Mouse (Mus musculus): ENCODE data around the gene Vil1. TPM values are rescaled to one million over a fixed set of nuclear protein-coding genes. Genes with fewer than 3 reads are reported as not detected.

The Vil1 gene
- polyA plus RNA-seq, 1 experiment from 2014 or later = 11.5 TPM

DNA sequence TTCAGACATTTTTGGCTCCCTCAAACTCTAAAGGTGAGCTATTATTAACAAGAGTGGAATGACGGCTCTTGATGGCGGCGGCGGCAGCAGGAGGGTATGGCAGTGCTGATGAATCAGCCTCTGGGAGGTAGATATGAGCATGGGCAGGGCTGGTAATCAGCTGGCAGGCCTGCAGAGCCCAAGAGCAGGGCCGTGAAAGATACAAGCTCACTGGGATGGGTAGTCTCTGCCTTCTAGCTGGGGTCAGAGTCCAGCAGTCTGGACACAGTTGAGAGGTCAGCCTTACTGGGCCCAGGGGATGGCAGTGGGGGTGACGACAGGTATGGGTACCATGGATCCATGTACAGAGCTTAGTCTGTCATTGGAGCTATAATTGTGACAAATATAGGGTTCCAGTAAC is 24.0 kb downstream of the Vil1 start:
- 83% methylated on average over 6 of the region's 6 CpGs for WGBS

GRCm38 (mm10) chr1:74434596-74434995 is 25.4 kb downstream of the Vil1 start:
- Histone ChIP-seq H3K9ac (no peak overlapping the region), H3K4me2 (no peak overlapping the region), H3K36me3 (peaks cover 64% of the 10 kb centered on the region), H3K4me1 (peaks cover 5% of the 10 kb centered on the region; the same call in 1 of the 2 replicates), H3K27ac (no peak overlapping the region), H3K9me3 (replicated peaks) (no peaks in the 10 kb centered on the region), H3K27me3 (no peaks in the 10 kb centered on the region), H3K4me3 (replicated peaks) (no peak overlapping the region)
- ATAC-seq (replicated peaks; ENCODE audit: low FRiP score) = no peak
- 50% methylated on average over 5 of the region's 5 CpGs for WGBS

More for the DNA sequence above, 24.0 kb downstream of the Vil1 start:
- peaks cover 5% of the 10 kb centered on the region; the same call in 1 of the 2 replicates for H3K4me1 ChIP-seq
- H3K27ac ChIP-seq = no peak overlapping the region
- H3K4me2 ChIP-seq = no peak overlapping the region
- no peak for ATAC-seq (replicated peaks; ENCODE audit: low FRiP score)
- no peak overlapping the region for H3K4me3 ChIP-seq (replicated peaks)
- H3K9ac ChIP-seq = no peak overlapping the region
- no peaks in the 10 kb centered on the region for H3K27me3 ChIP-seq
- H3K9me3 ChIP-seq (replicated peaks) = no peaks in the 10 kb centered on the region
- peaks cover 50% of the 10 kb centered on the region for H3K36me3 ChIP-seq

DNA sequence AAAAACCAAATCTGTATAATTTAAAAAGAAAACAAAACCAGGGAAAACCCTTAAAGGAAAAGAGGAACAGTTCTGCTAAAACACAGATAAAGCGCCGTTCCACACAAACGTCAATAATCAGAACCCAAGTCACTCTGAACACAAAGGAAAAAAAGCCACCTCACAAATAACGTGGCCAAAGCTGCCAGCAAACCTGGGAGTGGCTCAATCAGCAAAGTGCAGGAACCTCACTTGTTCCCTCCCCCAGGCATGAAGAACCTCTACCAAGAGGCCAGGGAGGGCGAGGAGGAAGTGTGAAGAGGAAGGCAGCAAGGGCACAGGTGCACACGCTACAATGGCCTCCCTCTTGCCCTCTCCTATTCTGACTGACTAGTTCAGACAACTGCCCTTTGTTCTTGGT is 26.4 kb downstream of the Vil1 start:
- Histone ChIP-seq H3K4me3 (replicated peaks) (no peak overlapping the region), H3K9ac (no peak overlapping the region), H3K4me2 (no peak overlapping the region), H3K27ac (no peak overlapping the region), H3K27me3 (no peaks in the 10 kb centered on the region), H3K4me1 (peaks cover 5% of the 10 kb centered on the region; the same call in 1 of the 2 replicates), H3K36me3 (peaks cover 74% of the 10 kb centered on the region), H3K9me3 (replicated peaks) (no peaks in the 10 kb centered on the region)
- 84% methylated on average over 6 of the region's 6 CpGs for WGBS
- no peak for ATAC-seq (replicated peaks; ENCODE audit: low FRiP score)

- ATAC-seq (replicated peaks; ENCODE audit: low FRiP score) = no peak
- no peaks in the 10 kb centered on the region for H3K27me3 ChIP-seq
- 71% methylated on average over 8 of the region's 8 CpGs for WGBS
Measured at GRCm38 (mm10) chr1:74437702-74438427, 28.7 kb downstream of the Vil1 start.

DNA sequence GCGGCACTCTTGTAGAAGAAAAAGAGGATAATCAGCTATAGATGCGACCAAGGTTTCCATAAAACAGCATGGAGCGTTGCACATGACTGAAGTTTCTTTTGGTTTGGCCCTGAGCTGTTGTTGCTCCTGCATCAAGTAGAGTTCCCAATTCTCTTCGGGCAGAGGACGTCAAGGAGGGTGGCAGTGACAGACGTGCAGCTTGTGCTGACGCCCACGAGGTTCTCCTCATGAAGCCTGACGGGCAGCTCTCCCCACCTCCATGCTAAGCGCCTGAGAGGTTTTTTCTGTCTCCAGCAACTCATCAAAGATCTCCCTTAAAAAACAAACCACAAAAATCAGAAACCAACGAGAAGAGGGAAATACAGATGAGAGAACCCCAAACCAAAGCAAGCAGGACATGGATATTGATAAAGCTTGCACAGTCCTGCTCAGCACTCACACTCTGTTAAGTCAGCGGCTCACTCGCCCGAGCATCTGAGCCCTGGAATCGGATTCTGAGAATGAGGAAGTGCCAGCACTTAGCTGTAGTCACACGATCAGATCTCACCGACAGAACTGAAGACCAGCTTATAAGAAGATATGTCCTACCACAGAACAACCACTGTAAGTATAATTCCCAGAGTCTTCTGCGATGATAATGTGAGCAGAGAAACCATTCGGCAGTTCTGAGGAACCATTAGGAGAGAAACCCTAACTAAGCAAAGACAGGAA is 30.1 kb downstream of the Vil1 start:
- H3K36me3 ChIP-seq = peaks cover 91% of the 10 kb centered on the region
- H3K4me2 ChIP-seq = no peak overlapping the region
- no peak for ATAC-seq (replicated peaks; ENCODE audit: low FRiP score)
- 89% methylated on average over 19 of the region's 19 CpGs for WGBS
- H3K9me3 ChIP-seq (replicated peaks) = no peaks in the 10 kb centered on the region
- H3K27ac ChIP-seq = no peak overlapping the region
- H3K4me1 ChIP-seq = no peaks in the 10 kb centered on the region
- no peaks in the 10 kb centered on the region for H3K27me3 ChIP-seq
- no peak overlapping the region for H3K9ac ChIP-seq
- no peak overlapping the region for H3K4me3 ChIP-seq (replicated peaks)

More at GRCm38 (mm10) chr1:74437702-74438427, 28.7 kb downstream of the Vil1 start:
- Histone ChIP-seq H3K36me3 (peaks cover 92% of the 10 kb centered on the region), H3K4me2 (no peak overlapping the region), H3K4me3 (replicated peaks) (no peak overlapping the region), H3K4me1 (no peaks in the 10 kb centered on the region), H3K9ac (no peak overlapping the region), H3K9me3 (replicated peaks) (no peaks in the 10 kb centered on the region), H3K27ac (no peak overlapping the region)

DNA sequence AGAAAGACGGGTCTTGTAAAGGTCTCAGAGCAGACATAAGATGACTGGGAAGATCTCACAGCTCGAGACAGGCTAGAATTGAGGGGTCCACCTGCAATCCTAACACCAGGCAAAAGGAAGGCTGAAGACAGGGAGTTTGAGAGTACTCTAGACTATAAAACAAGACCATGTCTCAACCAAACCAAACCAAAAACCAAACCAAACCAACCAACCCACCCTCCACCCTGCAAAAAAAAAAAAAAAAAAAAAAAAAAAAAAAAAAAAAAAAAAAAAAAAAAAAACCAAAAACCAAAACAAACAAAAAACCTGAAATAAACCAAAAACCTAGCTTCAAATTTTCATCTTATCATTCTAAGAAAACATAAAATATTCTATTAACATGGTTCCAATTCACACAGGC is 35.4 kb downstream of the Vil1 start:
- no peak overlapping the region for H3K4me3 ChIP-seq (replicated peaks)
- H3K4me1 ChIP-seq = no peaks in the 10 kb centered on the region
- no peak for ATAC-seq (replicated peaks; ENCODE audit: low FRiP score)
- WGBS = 84% methylated on average over 2 of the region's 2 CpGs
- no peak overlapping the region for H3K9ac ChIP-seq
- H3K27ac ChIP-seq = no peak overlapping the region
- H3K27me3 ChIP-seq = no peaks in the 10 kb centered on the region
- H3K4me2 ChIP-seq = no peak overlapping the region
- no peaks in the 10 kb centered on the region for H3K9me3 ChIP-seq (replicated peaks)
- H3K36me3 ChIP-seq = peaks cover 86% of the 10 kb centered on the region

GRCm38 (mm10) chr1:74452611-74453045 is 43.5 kb downstream of the Vil1 start:
- peak; percentile 64 for ATAC-seq (replicated peaks; ENCODE audit: low FRiP score)
- H3K9me3 ChIP-seq (replicated peaks) = no peaks in the 10 kb centered on the region
- peak overlapping the region; percentile 68 for H3K27ac ChIP-seq
- 40% methylated on average over 4 of the region's 4 CpGs for WGBS
- no peaks in the 10 kb centered on the region for H3K27me3 ChIP-seq
- peaks cover 85% of the 10 kb centered on the region for H3K36me3 ChIP-seq
- no peak overlapping the region for H3K4me3 ChIP-seq (replicated peaks)
- H3K4me2 ChIP-seq = no peak overlapping the region
- no peak overlapping the region for H3K9ac ChIP-seq
- peaks cover 2% of the 10 kb centered on the region; the same call in 1 of the 2 replicates for H3K4me1 ChIP-seq

GRCm38 (mm10) chr1:74460273-74460672 is 51.1 kb downstream of the Vil1 start:
- WGBS = 70% methylated on average over 2 of the region's 2 CpGs
- Histone ChIP-seq H3K4me3 (replicated peaks) (no peak overlapping the region), H3K4me1 (no peaks in the 10 kb centered on the region), H3K27me3 (no peaks in the 10 kb centered on the region), H3K27ac (no peak overlapping the region), H3K4me2 (no peak overlapping the region), H3K9me3 (replicated peaks) (no peaks in the 10 kb centered on the region), H3K36me3 (peaks cover 69% of the 10 kb centered on the region), H3K9ac (no peak overlapping the region)
- ATAC-seq (replicated peaks; ENCODE audit: low FRiP score) = no peak

MicroRNA genes within 50 kb of the gene (microRNA counts, 519-probe panel; counts per million panel counts)
- 2,943 counts per million, percentile 76 among the panel's probes with 10 or more counts for microRNA mmu-miR-26b

Small RNA genes within 50 kb of the gene (microRNA-seq; reads per million reads assigned to microRNA genes)
- gene Mir26b = 29,098 reads per million, percentile 98 among the genes with 10 or more reads in this experiment

Other genes with a start within 250 kb of the Vil1 start
- gene Cxcr1, start 214.7 kb upstream of the Vil1 start, polyA plus RNA-seq (2015; fragmentation: Nextera tagmentation; extraction: Ambion mirVana) = not detected in 2 replicates
- gene Arpc2, start 173.3 kb upstream of the Vil1 start, polyA plus RNA-seq (2015; fragmentation: Nextera tagmentation; extraction: Ambion mirVana) = 446 and 449 TPM in 2 replicates
- gene Gpbar1, start 130.8 kb upstream of the Vil1 start, polyA plus RNA-seq (2015; fragmentation: Nextera tagmentation; extraction: Ambion mirVana) = 1.7 and 2.1 TPM in 2 replicates
- gene Aamp, start 124.6 kb upstream of the Vil1 start, polyA plus RNA-seq (2015; fragmentation: Nextera tagmentation; extraction: Ambion mirVana) = 267 and 283 TPM in 2 replicates
- 138 and 139 TPM in 2 replicates for gene Pnkd, start 124.4 kb upstream of the Vil1 start, polyA plus RNA-seq (2015; fragmentation: Nextera tagmentation; extraction: Ambion mirVana)
- gene Tmbim1, start 103.8 kb upstream of the Vil1 start, polyA plus RNA-seq (2015; fragmentation: Nextera tagmentation; extraction: Ambion mirVana) = 25.6 and 31.2 TPM in 2 replicates
- gene Catip, start 47.3 kb upstream of the Vil1 start, polyA plus RNA-seq (2015; fragmentation: Nextera tagmentation; extraction: Ambion mirVana) = 0.67 and 0.82 TPM in 2 replicates
- gene Slc11a1, start 34.2 kb upstream of the Vil1 start, polyA plus RNA-seq (2015; fragmentation: Nextera tagmentation; extraction: Ambion mirVana) = 3.8 and 5.9 TPM in 2 replicates
- 81.1 and 82.0 TPM in 2 replicates for gene Ctdsp1, start 17.9 kb upstream of the Vil1 start, polyA plus RNA-seq (2015; fragmentation: Nextera tagmentation; extraction: Ambion mirVana)
- gene Cnot9, start 96.7 kb downstream of the Vil1 start, polyA plus RNA-seq (2015; fragmentation: Nextera tagmentation; extraction: Ambion mirVana) = 71.9 and 72.3 TPM in 2 replicates
- gene Plcd4, start 133.5 kb downstream of the Vil1 start, polyA plus RNA-seq (2015; fragmentation: Nextera tagmentation; extraction: Ambion mirVana) = 0.53 and 1.3 TPM in 2 replicates
- 33.2 and 34.3 TPM in 2 replicates for gene Usp37, start 134.9 kb downstream of the Vil1 start, polyA plus RNA-seq (2015; fragmentation: Nextera tagmentation; extraction: Ambion mirVana)
- gene Zfp142, start 178.9 kb downstream of the Vil1 start, polyA plus RNA-seq (2015; fragmentation: Nextera tagmentation; extraction: Ambion mirVana) = 7.5 and 8.4 TPM in 2 replicates
- gene Bcs1l, start 178.9 kb downstream of the Vil1 start, polyA plus RNA-seq (2015; fragmentation: Nextera tagmentation; extraction: Ambion mirVana) = 15.7 and 17.8 TPM in 2 replicates
- gene Rnf25, start 192.0 kb downstream of the Vil1 start, polyA plus RNA-seq (2015; fragmentation: Nextera tagmentation; extraction: Ambion mirVana) = 40.7 and 43.4 TPM in 2 replicates
- 7.6 and 8.8 TPM in 2 replicates for gene Stk36, start 192.1 kb downstream of the Vil1 start, polyA plus RNA-seq (2015; fragmentation: Nextera tagmentation; extraction: Ambion mirVana)